Mouse (Mus musculus): ENCODE results near the gene Srms.

Srms gene

DNA sequence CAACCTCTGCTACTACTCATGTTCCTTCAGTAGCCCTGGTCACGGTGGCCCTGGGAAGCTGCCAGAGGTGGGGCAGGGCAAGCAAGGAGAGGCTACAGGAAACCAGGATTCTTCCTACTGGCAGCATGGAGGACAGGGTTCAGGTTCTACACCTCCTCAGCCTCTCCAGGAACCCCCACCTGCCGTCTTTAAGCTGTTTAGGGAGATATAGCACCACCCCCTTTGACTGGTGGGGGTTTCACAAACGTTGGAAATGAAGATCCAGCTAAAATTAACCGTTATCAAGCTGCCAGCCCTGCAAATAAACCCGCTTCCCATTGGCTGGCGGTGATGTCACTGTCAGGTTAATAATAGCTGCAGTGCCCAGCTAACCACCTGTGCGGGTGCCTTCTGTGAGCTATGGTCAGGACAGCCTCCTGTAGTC, 53.9 kb downstream of the Srms start:
- no peak for DNase-seq

DNA sequence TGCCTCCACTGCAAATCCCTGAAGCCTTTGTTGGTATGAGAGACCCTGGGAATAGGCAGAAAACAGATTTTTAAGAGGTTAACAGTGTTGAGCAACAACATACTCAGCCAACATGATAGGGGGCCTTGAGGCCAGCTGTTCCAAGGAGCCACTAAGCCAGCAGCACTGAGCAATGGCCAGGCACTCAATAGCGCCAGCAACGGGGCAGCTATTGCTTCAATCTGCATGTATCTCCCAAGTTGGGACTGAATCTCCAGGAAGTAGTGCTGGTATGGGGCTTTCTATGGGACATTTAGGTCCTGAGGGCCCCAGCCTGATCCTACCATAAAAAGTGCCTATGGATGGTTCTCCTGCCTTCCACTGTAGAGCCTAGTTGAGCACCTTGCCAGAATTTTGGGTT, 54.5 kb downstream of the Srms start:
- DNase-seq = no peak

DNA sequence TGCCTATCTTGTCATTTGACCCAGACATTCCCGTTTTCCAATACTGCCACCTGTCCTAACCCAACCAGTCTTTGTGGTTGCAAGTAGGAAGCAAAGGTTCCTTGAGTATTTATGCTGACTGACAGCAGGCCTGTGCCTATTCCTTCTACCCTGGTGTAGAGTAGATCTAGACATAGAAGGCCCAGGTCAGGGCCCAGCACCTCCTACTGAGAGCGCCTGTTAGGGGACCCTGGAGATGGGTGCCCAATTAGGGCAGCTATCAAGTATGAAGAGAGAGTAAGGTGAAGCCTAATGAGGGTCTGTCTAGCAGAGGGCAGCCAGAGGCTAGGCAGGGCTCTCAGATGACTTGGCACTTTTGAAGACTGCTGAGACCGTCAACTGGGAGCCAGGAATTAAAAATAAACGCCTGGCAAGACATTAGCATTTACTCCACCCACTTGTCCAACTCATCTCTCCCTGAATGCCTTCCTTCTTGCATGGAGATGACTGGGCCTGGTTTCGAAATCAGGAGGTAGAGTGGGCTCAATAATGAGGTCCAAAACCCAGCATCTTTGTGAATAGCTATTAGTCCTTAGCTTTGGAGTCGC, 55.2 kb downstream of the Srms start:
- DNase-seq = no peak

DNA sequence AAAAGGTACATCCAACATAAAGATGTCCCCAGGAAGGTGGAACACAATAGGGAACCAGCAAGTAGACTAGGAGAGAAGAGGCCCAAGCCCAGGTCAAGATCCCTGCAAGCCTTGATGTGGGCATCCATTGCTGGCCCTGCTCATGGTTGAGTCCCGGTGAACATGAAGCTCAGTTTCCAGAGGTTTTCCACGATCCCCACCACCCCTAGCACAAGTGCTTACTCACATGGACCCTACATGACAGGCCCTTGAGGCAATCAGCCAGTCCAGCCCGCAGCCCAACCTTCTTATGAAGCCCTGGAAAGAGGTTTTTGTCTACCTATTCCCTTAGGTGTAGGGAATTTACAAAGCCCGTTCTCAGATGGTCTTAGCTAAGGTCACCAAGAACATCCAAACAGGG, 55.8 kb downstream of the Srms start:
- DNase-seq = no peak

DNA sequence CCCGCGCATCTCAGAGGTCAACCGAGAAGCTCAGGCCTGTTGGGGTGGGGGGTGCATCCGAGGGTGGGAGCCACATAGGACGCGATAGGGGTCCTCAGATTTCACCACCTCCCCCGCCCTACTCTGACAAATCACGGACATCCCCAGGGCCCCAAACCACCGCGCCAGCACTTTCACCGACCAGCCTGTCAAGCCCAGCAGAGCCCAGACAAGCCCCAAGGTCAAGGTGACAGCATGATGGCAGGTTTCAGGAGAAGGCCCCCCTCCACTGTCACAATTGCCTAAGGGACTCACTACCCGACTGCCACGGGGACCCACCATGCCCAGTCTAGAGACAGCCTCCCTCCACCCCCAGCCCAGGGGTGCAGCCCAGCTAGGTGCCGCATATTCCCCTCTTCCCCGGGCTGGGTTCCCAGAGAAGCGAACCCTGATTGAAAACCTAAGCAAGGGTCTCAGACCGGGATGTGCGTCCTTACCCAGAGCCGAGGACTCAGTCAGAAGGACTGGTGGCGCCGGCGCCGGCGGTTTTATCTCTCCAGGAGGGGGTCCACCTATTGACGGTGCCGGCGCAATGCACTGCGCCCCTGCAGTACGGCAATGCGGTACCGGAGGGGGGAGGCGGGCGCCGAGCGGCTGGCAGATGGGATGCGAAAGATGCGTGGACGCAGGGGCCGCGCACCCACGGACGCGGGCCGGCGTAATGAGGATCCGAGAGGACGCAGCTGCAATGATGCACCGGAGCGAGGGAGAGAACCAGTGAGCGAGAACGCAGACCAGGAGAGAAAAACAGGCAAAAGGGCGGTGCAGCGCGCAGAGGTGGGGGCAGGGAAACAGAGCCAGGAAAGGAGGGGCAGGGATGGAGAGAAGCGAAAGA, 56.5 kb downstream of the Srms start, which contains the start of gene Eef1a2:
TSS of gene Eef1a2 (minus strand) at position 767 of the 874 bp plus-strand sequence.
- no peak for DNase-seq

DNA sequence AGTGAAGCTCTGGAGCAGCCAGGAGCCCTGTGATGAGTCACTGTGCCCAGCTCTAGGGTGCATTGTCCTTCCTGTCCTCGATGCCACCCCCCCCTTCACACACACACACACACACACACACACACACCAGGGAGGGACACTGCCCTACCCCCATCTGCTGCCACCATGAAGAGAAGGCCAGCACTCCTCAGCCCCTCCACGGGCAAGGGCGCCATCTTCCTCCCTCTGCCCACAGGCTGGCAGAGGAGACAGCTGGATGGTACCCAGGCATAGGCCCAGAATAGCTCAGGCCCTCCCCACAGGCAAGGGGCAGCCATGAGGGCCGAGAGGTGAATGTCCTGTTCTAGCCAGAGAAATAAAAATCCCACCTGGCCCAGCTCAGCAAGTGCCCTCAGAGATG, 57.2 kb downstream of the Srms start:
- DNase-seq = no peak

All from kidney, postnatal 14 days (tissue).